Mouse (Mus musculus) liver, adult 2 months (tissue): ENCODE results near the gene Ccdc115. TPM values are rescaled to one million over a fixed set of nuclear protein-coding genes. Genes with fewer than 3 reads are reported as not detected.

Experiments
- DNase-seq: peaks from one replicate; pipeline ENCODE4 v3.0.0-alpha.2; 2011; ENCODE audit warnings: low read depth, low spot score; ENCODE audit errors: extremely low read depth
- H3K27ac ChIP-seq: fragments of 200-500 bp; replicated peaks from 2 replicates; pipeline ENCODE4 v1.5.1; 2012; ENCODE audit warnings: low read depth, mild to moderate bottlenecking, control low read depth, inconsistent platforms, low read length; ENCODE audit not compliant: insufficient read depth
- H3K27me3 ChIP-seq: fragments of 200-500 bp; 2 replicates; pipeline ENCODE4 v1.6.1; 2012; ENCODE audit warnings: mild to moderate bottlenecking, moderate library complexity, low read length, inconsistent platforms; ENCODE audit not compliant: control insufficient read depth, insufficient read depth
- H3K36me3 ChIP-seq: fragments of 200-500 bp; 2 replicates; pipeline ENCODE4 v1.6.1; 2012; ENCODE audit warnings: low read length, inconsistent platforms; ENCODE audit not compliant: control insufficient read depth, insufficient read depth
- H3K4me1 ChIP-seq: fragments of 200-500 bp; 2 replicates; pipeline ENCODE4 v1.6.1; 2011; ENCODE audit warnings: low read length; ENCODE audit not compliant: control insufficient read depth, insufficient read depth
- H3K4me3 ChIP-seq: fragments of 200-500 bp; 2 replicates; pipeline ENCODE4 v1.5.1; 2011; ENCODE audit warnings: low read depth, mild to moderate bottlenecking, control low read depth, low read length, moderate library complexity; ENCODE audit not compliant: insufficient read depth
- H3K79me2 ChIP-seq: fragments of 200-500 bp; 2 replicates; pipeline ENCODE4 v1.6.1; 2012; ENCODE audit warnings: inconsistent platforms, mild to moderate bottlenecking, low read length, moderate library complexity; ENCODE audit not compliant: control insufficient read depth, insufficient read depth
- H3K9ac ChIP-seq: fragments of 200-500 bp; 2 replicates; pipeline ENCODE4 v1.6.1; 2012; ENCODE audit warnings: low read depth, mild to moderate bottlenecking, control low read depth, inconsistent platforms, low read length
- CTCF ChIP-seq: fragments of 200-500 bp; IDR thresholded peaks from 2 replicates; pipeline ENCODE4 v1.5.1; 2011; ENCODE audit warnings: low read depth, low read length, control low read depth
- POLR2A ChIP-seq: fragments of 200-500 bp; IDR thresholded peaks from 2 replicates; pipeline ENCODE4 v1.6.1; 2011; ENCODE audit warnings: low read length, control low read depth; ENCODE audit not compliant: insufficient read depth; ENCODE audit errors: extremely low read depth
- WGBS: fragments of 180-500 bp; shearing (Covaris S2); methylation state at CpG from one replicate; pipeline ENCODE4 v1.1.7; 2018; 5-methylcytosine and 5-hydroxymethylcytosine counted together
- polyA plus RNA-seq: library from polyadenylated mRNA; depleted of rRNA; stranded (reverse); fragments of >200 nt; gene quantifications from 2 replicates; pipeline ENCODE4 v1.2.3, GENCODE M21; 2012
- total RNA-seq: library from RNA; depleted of rRNA; stranded (reverse); fragments of >200 nt; gene quantifications from 2 replicates; pipeline ENCODE4 v1.2.3, GENCODE M21; 2014

Ccdc115 gene
- total and polyA plus RNA-seq, 2 experiments, result 12.9 to 13.5 TPM

- Histone ChIP-seq H3K27me3 (no peaks in the 10 kb centered on the region), H3K79me2 (no peaks in the 10 kb centered on the region), H3K4me1 (no peaks in the 10 kb centered on the region), H3K9ac (no peak overlapping the region), H3K36me3 (no peaks in the 10 kb centered on the region), H3K4me3 (no peak overlapping the region), H3K27ac (no peak overlapping the region)
- DNase-seq, result no peak
- TF ChIP-seq POLR2A, result no peak
- TF ChIP-seq CTCF, result no peak
- WGBS, result 63% methylated on average over 5 of the region's 5 CpGs
These were observed 41.3 kb upstream of the Ccdc115 start for GRCm38 (mm10) chr1:34480801-34481200.

GRCm38 (mm10) chr1:34478891-34479655, 39.6 kb upstream of the Ccdc115 start:
- no peaks in the 10 kb centered on the region for H3K79me2 ChIP-seq
- H3K9ac ChIP-seq, result no peak overlapping the region
- 0 out of 2 replicates have a peak overlapping the region, but pooled peaks have one; percentile 1 for H3K27ac ChIP-seq
- H3K27me3 ChIP-seq, result no peaks in the 10 kb centered on the region
- TF ChIP-seq CTCF, result no peak
- no peak for TF ChIP-seq POLR2A
- WGBS, result 59% methylated on average over 11 of the region's 11 CpGs
- no peaks in the 10 kb centered on the region for H3K4me1 ChIP-seq
- DNase-seq, result no peak
- H3K36me3 ChIP-seq, result no peaks in the 10 kb centered on the region
- H3K4me3 ChIP-seq, result no peak overlapping the region

GRCm38 (mm10) chr1:34472427-34473300, 33.2 kb upstream of the Ccdc115 start:
- no peaks in the 10 kb centered on the region for H3K4me1 ChIP-seq
- no peaks in the 10 kb centered on the region for H3K36me3 ChIP-seq
- DNase-seq, result peak; percentile 30
- peak overlapping the region; percentile 2; the same call in 1 of the 2 replicates for H3K27ac ChIP-seq
- H3K9ac ChIP-seq, result peak overlapping the region; percentile 74
- TF ChIP-seq CTCF (no peak), POLR2A (0 out of 2 replicates have a peak, but pooled peaks have one; percentile 27)
- H3K27me3 ChIP-seq, result no peaks in the 10 kb centered on the region
- no peaks in the 10 kb centered on the region for H3K79me2 ChIP-seq
- H3K4me3 ChIP-seq, result peak overlapping the region; percentile 65
- 3% methylated on average over 43 of the region's 43 CpGs for WGBS

DNA sequence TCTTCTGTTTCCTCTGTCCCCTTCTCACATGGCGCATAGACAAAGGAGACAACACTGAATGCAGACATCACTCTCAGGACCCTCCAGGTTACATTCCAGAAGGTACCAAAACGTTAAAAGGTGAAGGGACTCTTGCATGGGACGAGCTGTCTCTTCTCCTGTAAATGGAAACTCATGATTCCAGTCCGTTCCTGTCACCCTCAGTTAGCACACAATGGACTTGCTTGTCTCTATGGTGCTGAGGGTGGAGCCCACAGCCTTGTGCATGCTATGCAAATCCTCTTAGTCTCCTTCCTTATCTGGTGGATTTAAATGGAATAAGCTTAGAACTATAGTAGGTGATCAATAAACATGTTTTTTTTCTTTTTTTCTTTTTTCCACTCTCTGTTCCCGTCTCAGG, 30.3 kb upstream of the Ccdc115 start:
- H3K4me1 ChIP-seq, result no peaks in the 10 kb centered on the region
- no peak overlapping the region for H3K4me3 ChIP-seq
- DNase-seq, result no peak
- no peak for TF ChIP-seq POLR2A
- TF ChIP-seq CTCF, result no peak
- no peak overlapping the region for H3K27ac ChIP-seq
- no peaks in the 10 kb centered on the region for H3K79me2 ChIP-seq
- H3K9ac ChIP-seq, result no peak overlapping the region
- no peaks in the 10 kb centered on the region for H3K36me3 ChIP-seq
- WGBS, result 75% methylated on average over 5 of the region's 5 CpGs
- no peaks in the 10 kb centered on the region for H3K27me3 ChIP-seq

GRCm38 (mm10) chr1:34468500-34468899, 29.0 kb upstream of the Ccdc115 start:
- no peak for DNase-seq
- 91% methylated on average over 4 of the region's 4 CpGs for WGBS
- Histone ChIP-seq H3K79me2 (no peaks in the 10 kb centered on the region), H3K27ac (no peak overlapping the region), H3K9ac (no peak overlapping the region), H3K27me3 (no peaks in the 10 kb centered on the region), H3K4me3 (no peak overlapping the region), H3K4me1 (no peaks in the 10 kb centered on the region), H3K36me3 (no peaks in the 10 kb centered on the region)
- TF ChIP-seq CTCF (no peak), POLR2A (no peak)
